Mouse (Mus musculus) granulocyte monocyte progenitor cell, adult 5-6 weeks (primary cell): Measurements from ENCODE around the gene Pard3. TPM values are rescaled to one million over a fixed set of nuclear protein-coding genes. Genes with fewer than 3 reads are reported as not detected.

Experiments used
- ATAC-seq: replicated peaks from 2 replicates; pipeline ENCODE4 v1.8.0; 2016; ENCODE audit warnings: mild to moderate bottlenecking, moderate TSS enrichment, inconsistent platforms; ENCODE audit not compliant: poor library complexity, severe bottlenecking
- total RNA-seq, 2 experiments: library from RNA; stranded (forward) in 1 of 2; stranded (reverse) in 1 of 2; fragments of 200-712, 200-1000 nt in 1 of 2; fragments of >200 nt in 1 of 2; fragmentation: Nextera tagmentation in 1 of 2; gene quantifications; 2 replicates each; pipeline ENCODE4 v1.2.3; 2014 to 2017

Gene Pard3
- total RNA-seq, 2 experiments from 2014 or later = not detected

GRCm38 (mm10) chr8:127174411-127174810 is 110.7 kb downstream of the Pard3 start:
- no peak for ATAC-seq

GRCm38 (mm10) chr8:127175160-127175836 is 111.6 kb downstream of the Pard3 start:
- no peak for ATAC-seq

GRCm38 (mm10) chr8:127178634-127179033 is 114.9 kb downstream of the Pard3 start:
- ATAC-seq = peak; percentile 77

GRCm38 (mm10) chr8:127181246-127181645 is 117.6 kb downstream of the Pard3 start:
- no peak for ATAC-seq

- no peak for ATAC-seq
Measured at GRCm38 (mm10) chr8:127182065-127182464, 118.4 kb downstream of the Pard3 start.

GRCm38 (mm10) chr8:127183533-127183932 is 119.8 kb downstream of the Pard3 start:
- ATAC-seq = no peak

- ATAC-seq = no peak
Measured at GRCm38 (mm10) chr8:127184025-127184424, 120.3 kb downstream of the Pard3 start.

GRCm38 (mm10) chr8:127185897-127186296 is 122.2 kb downstream of the Pard3 start:
- ATAC-seq = no peak

- no peak for ATAC-seq
Measured at GRCm38 (mm10) chr8:127188671-127189070, 125.0 kb downstream of the Pard3 start.

- peak; percentile 71 for ATAC-seq
Measured at GRCm38 (mm10) chr8:127190350-127190749, 126.7 kb downstream of the Pard3 start.

GRCm38 (mm10) chr8:127191387-127191786 is 127.7 kb downstream of the Pard3 start:
- peak; percentile 58; the same call in 1 of the 2 replicates for ATAC-seq

- no peak; the same call in 1 of the 2 replicates for ATAC-seq
Measured at GRCm38 (mm10) chr8:127191824-127192223, 128.1 kb downstream of the Pard3 start.

- ATAC-seq = no peak
Measured at GRCm38 (mm10) chr8:127192331-127192730, 128.6 kb downstream of the Pard3 start.

GRCm38 (mm10) chr8:127193375-127193774 is 129.7 kb downstream of the Pard3 start:
- ATAC-seq = no peak

- ATAC-seq = no peak
Measured at GRCm38 (mm10) chr8:127194786-127195407, 131.2 kb downstream of the Pard3 start.

- no peak for ATAC-seq
Measured at GRCm38 (mm10) chr8:127196505-127197265, 133.0 kb downstream of the Pard3 start.

GRCm38 (mm10) chr8:127207455-127207854 is 143.8 kb downstream of the Pard3 start:
- no peak for ATAC-seq

- ATAC-seq = no peak
Measured at GRCm38 (mm10) chr8:127210621-127211020, 146.9 kb downstream of the Pard3 start.

GRCm38 (mm10) chr8:127214338-127214737 is 150.6 kb downstream of the Pard3 start:
- no peak for ATAC-seq

GRCm38 (mm10) chr8:127214748-127215433 is 151.2 kb downstream of the Pard3 start:
- no peak for ATAC-seq

- ATAC-seq = no peak
Measured at GRCm38 (mm10) chr8:127220206-127220605, 156.5 kb downstream of the Pard3 start.
